Mouse (Mus musculus) urinary bladder, adult 18-20 months (tissue): ENCODE data around the gene Zg16.
"Not testable (repeated sequence)": the region's sequence is repeated elsewhere in the genome, so short reads cannot be mapped to it uniquely, and the experiment has no call there.

Source experiments
- DNase-seq, 2 experiments: peaks; one replicate each; pipeline ENCODE4 v3.0.0; 2022; ENCODE audit warnings: low spot score in 2 of 2, mixed read lengths in 2 of 2

Zg16 gene

GRCm38 (mm10) chr7:127087278-127088010, at the start of gene Zg16:
Gene Zg16 (minus strand): TSS chr7:127087328.
- not testable (repeated sequence) for DNase-seq

GRCm38 (mm10) chr7:127136181-127137071, 49.3 kb upstream of the Zg16 start:
- no peak for DNase-seq

- DNase-seq, result no peak
Observed at GRCm38 (mm10) chr7:127134821-127135447, 47.8 kb upstream of the Zg16 start.

GRCm38 (mm10) chr7:127133125-127133524, 46.0 kb upstream of the Zg16 start:
- no peak for DNase-seq

- peak in 1 of 2 experiments; percentile 6 for DNase-seq
Observed at GRCm38 (mm10) chr7:127129638-127130037, 42.5 kb upstream of the Zg16 start.

- no peak for DNase-seq
Observed at GRCm38 (mm10) chr7:127121911-127122270, 34.8 kb upstream of the Zg16 start, which contains the start of gene Qprt. Gene Qprt (minus strand): TSS chr7:127122226.

- DNase-seq, result no peak
Observed at GRCm38 (mm10) chr7:127121061-127121910, 34.2 kb upstream of the Zg16 start.

GRCm38 (mm10) chr7:127118671-127119445, 31.7 kb upstream of the Zg16 start:
- DNase-seq, result no peak

GRCm38 (mm10) chr7:127117948-127118347, 30.8 kb upstream of the Zg16 start:
- no peak for DNase-seq

- no peak for DNase-seq
Observed at GRCm38 (mm10) chr7:127116331-127116935, 29.3 kb upstream of the Zg16 start.

- no peak for DNase-seq
Observed at GRCm38 (mm10) chr7:127114920-127115319, 27.8 kb upstream of the Zg16 start.

- DNase-seq, result no peak
Observed at GRCm38 (mm10) chr7:127113614-127114259, 26.6 kb upstream of the Zg16 start.

- DNase-seq, result no peak
Observed at GRCm38 (mm10) chr7:127112921-127113597, 25.9 kb upstream of the Zg16 start.

GRCm38 (mm10) chr7:127112251-127112841, 25.2 kb upstream of the Zg16 start:
- DNase-seq, result no peak

GRCm38 (mm10) chr7:127111461-127111860, 24.3 kb upstream of the Zg16 start:
- DNase-seq, result peak in 1 of 2 experiments; percentile 16

- peak; percentile 21 to 38 for DNase-seq
Observed at GRCm38 (mm10) chr7:127110239-127111007, 23.3 kb upstream of the Zg16 start.

GRCm38 (mm10) chr7:127105551-127105950, 18.4 kb upstream of the Zg16 start:
- DNase-seq, result no peak
